Mouse (Mus musculus): ENCODE data around the gene Pex6.
A peak's percentile ranks its signal among the peaks of the same experiment; 100 is the strongest.

The Pex6 gene

DNA sequence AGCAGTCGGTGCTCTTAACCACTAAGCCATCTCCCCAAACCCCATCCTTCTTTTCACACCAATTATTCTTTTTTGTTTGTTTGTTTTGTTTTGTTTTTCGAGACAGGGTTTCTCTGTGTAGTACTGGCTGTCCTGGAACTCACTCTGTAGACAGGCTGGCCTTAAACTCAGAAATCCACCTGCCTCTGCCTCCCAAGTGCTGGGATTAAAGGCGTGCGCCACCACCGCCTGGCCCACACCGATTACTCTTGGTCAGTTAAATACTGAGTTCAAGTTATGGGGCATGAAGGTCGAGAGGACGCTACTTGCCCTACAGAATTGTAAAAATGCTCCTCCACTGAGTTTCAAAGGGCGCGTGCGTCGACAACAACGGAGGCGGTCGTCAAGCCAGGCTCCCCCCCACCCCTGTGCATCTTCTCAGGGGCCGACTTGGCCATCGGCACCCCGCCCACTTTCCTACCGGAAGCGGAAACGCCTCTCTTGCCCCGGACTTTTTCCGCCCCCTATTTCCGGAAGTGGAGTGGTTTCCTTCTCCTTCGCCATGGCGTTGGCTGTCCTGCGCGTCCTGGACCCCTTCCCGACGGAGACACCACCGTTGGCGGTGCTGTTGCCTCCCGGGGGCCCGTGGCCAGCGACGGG lies at the start of gene Pex6:
Gene Pex6, plus strand, starts transcription at position 505 of the 639 bp plus-strand sequence.
- peak; percentile 83 for ATAC-seq (ENCODE audit: insufficient number of reproducible peaks, low FRiP score, low TSS enrichment)

DNA sequence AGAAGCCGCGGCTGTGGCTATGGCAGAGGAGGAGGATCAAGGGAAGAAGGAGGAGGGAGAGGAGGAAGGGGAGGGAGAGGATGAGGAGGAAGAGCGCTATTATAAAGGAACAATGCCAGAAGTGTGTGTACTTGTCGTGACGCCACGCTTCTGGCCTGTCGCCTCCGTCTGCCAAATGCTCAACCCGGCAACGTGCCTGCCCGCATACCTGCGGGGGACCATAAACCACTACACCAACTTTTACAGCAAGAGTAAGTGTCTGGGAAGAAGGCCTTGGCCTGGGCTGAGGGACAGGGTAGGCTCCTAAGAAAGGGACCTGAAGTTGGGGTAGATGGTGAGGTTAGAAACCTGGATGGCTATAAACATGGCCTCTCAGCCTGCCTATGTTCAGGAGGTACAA lies 49.3 kb upstream of the Pex6 start:
- ATAC-seq (ENCODE audit: insufficient number of reproducible peaks, low FRiP score, low TSS enrichment), result no peak

- peak; percentile 71 for ATAC-seq (ENCODE audit: insufficient number of reproducible peaks, low FRiP score, low TSS enrichment)
Observed at GRCm38 (mm10) chr17:46662730-46663129, 48.5 kb upstream of the Pex6 start.

- ATAC-seq (ENCODE audit: insufficient number of reproducible peaks, low FRiP score, low TSS enrichment), result no peak
Observed at GRCm38 (mm10) chr17:46667712-46668111, 43.6 kb upstream of the Pex6 start.

- no peak for ATAC-seq (ENCODE audit: insufficient number of reproducible peaks, low FRiP score, low TSS enrichment)
Observed at GRCm38 (mm10) chr17:46669911-46670310, 41.4 kb upstream of the Pex6 start.

- ATAC-seq (ENCODE audit: insufficient number of reproducible peaks, low FRiP score, low TSS enrichment), result peak; percentile 87
Observed at GRCm38 (mm10) chr17:46673850-46674529, 37.3 kb upstream of the Pex6 start, which contains the start of gene Rrp36. TSS of gene Rrp36 (minus strand) at chr17:46674352.

- ATAC-seq (ENCODE audit: insufficient number of reproducible peaks, low FRiP score, low TSS enrichment), result peak; percentile 4; the same call in 1 of the 2 replicates
Observed at GRCm38 (mm10) chr17:46674530-46675283, 36.6 kb upstream of the Pex6 start.

DNA sequence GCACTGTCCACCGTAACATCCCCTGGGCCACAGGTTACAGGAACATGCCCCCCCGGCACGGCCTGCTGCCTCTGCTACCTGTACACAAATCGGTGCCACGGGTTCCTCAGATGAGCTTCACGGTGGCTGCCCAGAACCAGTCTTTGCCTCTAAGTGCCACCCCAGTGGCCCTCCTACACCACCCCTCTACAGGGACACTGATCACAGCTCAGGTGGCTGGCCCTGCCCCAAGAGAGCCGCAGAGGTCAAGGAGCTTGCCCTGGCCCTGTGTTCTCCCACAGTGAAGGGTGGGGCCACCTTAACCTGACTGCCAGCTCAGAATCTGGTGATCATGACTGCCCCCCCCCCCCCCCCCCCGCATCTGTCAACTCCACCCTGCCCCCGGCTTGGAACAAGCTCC lies 32.8 kb upstream of the Pex6 start, which contains the start of gene Mea1:
Gene Mea1, plus strand, starts transcription at position 378 of the 400 bp plus-strand sequence.
- no peak for ATAC-seq (ENCODE audit: insufficient number of reproducible peaks, low FRiP score, low TSS enrichment)

DNA sequence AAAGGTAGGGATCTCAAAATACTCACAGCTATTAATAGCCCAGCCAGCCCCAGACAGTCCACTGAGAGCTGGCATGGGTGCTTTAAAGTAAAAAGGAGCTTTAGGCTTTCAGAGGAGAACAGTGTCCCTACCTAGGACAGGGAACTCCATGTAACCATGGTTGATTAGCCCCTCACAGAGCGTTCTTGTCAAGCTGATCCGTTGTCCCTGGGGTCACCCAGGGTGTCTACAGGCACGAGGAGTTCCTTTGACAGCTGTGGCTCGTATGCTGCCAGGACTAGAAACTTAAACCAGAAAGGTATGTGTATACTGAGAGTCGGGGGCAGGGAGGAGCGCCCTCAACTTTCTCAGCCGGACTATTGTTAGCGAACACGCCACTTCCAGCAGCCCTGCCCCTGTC lies 32.4 kb upstream of the Pex6 start:
- ATAC-seq (ENCODE audit: insufficient number of reproducible peaks, low FRiP score, low TSS enrichment), result no peak

GRCm38 (mm10) chr17:46679843-46680759 lies 31.2 kb upstream of the Pex6 start:
- no peak; the same call in 1 of the 2 replicates for ATAC-seq (ENCODE audit: insufficient number of reproducible peaks, low FRiP score, low TSS enrichment)

DNA sequence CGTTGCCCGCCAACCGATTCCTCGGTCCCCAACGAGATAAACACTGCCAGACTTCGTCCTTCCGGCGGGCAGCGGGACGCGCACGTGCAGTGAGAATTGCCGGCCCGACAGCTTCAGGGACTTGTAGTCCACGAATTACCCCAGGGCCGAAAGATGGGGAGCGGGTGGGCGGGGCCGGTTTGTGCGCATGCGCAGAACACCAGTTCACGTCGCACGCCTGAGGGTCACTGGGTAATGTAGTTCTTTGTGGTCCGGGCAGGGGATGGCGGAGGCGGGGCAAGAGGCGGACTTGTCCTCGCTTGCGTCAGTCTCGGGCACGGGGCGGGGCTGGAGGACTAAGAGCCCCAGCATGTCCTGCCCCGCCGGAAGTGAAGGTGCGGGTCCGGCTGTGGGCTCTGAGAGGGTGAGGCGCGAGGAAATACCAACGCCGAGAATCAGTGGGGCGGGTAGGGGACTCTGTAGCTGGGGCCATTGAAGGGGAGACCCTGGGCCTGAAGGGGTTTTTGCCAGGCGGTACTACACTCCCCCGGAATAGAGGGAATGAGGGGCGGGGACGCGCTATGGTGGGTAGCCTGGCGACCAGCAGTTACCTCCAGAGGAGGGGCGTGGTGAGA lies 30.4 kb upstream of the Pex6 start, which contains the start of gene Klhdc3:
Gene Klhdc3, minus strand, starts transcription at position 155 of the 614 bp plus-strand sequence.
- ATAC-seq (ENCODE audit: insufficient number of reproducible peaks, low FRiP score, low TSS enrichment), result peak; percentile 88

DNA sequence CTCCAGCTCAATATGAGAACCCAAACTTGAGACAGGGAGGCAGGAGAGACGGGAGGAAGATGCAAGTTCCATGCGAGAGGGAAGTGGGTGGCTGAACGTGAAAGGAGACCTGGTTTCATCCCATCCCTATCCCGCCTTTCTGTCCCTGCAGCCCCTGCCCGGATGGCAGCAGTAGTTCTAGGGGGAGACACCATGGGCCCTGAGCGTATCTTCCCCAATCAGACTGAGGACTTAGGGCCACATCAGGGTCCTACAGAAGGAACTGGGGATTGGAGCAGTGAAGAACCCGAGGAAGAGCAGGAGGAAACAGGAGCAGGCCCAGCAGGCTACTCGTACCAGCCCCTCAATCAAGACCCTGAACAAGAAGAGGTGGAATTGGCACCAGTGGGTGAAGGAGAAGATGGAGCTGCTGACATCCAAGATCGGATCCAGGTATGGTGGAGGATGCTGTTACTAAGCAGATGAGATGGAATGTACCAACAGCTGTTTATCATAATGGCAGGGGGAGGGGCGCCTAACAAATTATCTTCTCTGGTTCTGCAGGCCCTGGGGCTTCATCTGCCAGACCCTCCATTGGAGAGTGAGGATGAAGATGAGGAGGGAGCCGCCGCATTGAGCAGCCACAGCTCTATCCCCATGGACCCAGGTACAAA lies 29.7 kb upstream of the Pex6 start:
- ATAC-seq (ENCODE audit: insufficient number of reproducible peaks, low FRiP score, low TSS enrichment), result no peak

GRCm38 (mm10) chr17:46682654-46683389 lies 28.4 kb upstream of the Pex6 start:
- ATAC-seq (ENCODE audit: insufficient number of reproducible peaks, low FRiP score, low TSS enrichment), result no peak

DNA sequence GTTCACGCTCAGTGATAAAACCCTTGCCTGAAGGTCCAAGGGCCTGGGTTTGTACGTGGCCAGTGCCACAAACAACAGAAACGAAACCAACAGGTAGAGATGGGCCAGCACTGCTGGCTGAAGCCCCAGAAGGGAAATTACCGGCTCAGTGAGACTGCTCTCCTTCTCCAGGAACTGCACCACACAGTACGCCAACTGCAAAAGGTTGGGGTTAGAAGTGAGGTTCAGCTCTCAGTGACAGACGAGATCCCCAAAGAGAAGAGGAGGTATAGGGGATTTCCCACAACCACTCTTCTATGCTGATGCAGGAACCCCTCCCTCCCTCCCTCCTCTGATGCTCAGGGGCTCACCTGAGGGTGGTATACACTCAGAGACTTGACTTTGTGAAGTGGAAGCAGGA lies 25.4 kb upstream of the Pex6 start:
- no peak for ATAC-seq (ENCODE audit: insufficient number of reproducible peaks, low FRiP score, low TSS enrichment)

DNA sequence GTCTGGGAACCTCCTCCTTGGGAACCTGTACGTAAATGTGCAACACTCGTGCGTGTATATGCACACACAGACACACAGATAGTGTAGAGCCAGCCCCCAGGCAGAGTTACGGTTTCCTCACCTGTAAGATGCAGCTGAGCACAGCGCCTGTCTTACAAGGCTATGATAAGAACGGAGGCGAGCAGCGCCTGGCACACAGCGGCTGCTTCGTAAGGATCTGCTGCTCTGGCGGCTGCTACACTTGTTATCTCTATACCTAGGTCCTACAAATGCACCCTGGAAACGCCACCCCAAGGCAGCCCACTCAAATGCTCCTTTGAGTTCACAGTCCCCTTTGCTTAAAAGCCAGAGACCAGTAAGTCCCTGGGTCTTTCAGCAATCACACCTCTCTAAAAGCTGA lies 20.6 kb upstream of the Pex6 start:
- no peak for ATAC-seq (ENCODE audit: insufficient number of reproducible peaks, low FRiP score, low TSS enrichment)

GRCm38 (mm10) chr17:46691390-46691789 lies 19.9 kb upstream of the Pex6 start:
- ATAC-seq (ENCODE audit: insufficient number of reproducible peaks, low FRiP score, low TSS enrichment), result no peak

GRCm38 (mm10) chr17:46694517-46695063 lies 16.7 kb upstream of the Pex6 start:
- ATAC-seq (ENCODE audit: insufficient number of reproducible peaks, low FRiP score, low TSS enrichment), result no peak

- ATAC-seq (ENCODE audit: insufficient number of reproducible peaks, low FRiP score, low TSS enrichment), result no peak
Observed at GRCm38 (mm10) chr17:46698515-46698914, 12.7 kb upstream of the Pex6 start.

Measured in cerebellum, adult (tissue).